Mouse (Mus musculus) monocyte, adult 5-6 weeks (primary cell): ENCODE measurements around the gene Olfr20. TPM values are rescaled to one million over a fixed set of nuclear protein-coding genes. Genes with fewer than 3 reads are reported as not detected.
"Not testable (repeated sequence)": the region's sequence is repeated elsewhere in the genome, so short reads cannot be mapped to it uniquely, and the experiment has no call there.

Experiments used
- ATAC-seq: fragments of 153-309, 156-312 bp; replicated peaks from 2 replicates; pipeline ENCODE4 v1.8.0; 2017; ENCODE audit warnings: mild to moderate bottlenecking; ENCODE audit not compliant: low TSS enrichment, insufficient number of reproducible peaks, severe bottlenecking, poor library complexity, low FRiP score
- total RNA-seq: library from RNA; stranded (forward); fragments of 200-1000, 200-491, 200-594 nt; gene quantifications from 3 replicates; pipeline ENCODE4 v1.2.3, GENCODE M21; 2017

Gene Olfr20
- not detected in 3 replicates for total RNA-seq

GRCm38 (mm10) chr11:73350483-73350882, at the start of gene Olfr20:
Gene Olfr20 (plus strand): TSS chr11:73350783.
- no peak for ATAC-seq

- ATAC-seq = no peak
Measured at GRCm38 (mm10) chr11:73303123-73303522, 47.5 kb upstream of the Olfr20 start.

- no peak for ATAC-seq
Measured at GRCm38 (mm10) chr11:73315961-73316360, 34.6 kb upstream of the Olfr20 start.

- not testable (repeated sequence) for ATAC-seq
Measured at GRCm38 (mm10) chr11:73318581-73318980, 32.0 kb upstream of the Olfr20 start.

GRCm38 (mm10) chr11:73321064-73321463, 29.5 kb upstream of the Olfr20 start:
- not testable (repeated sequence) for ATAC-seq

- ATAC-seq = no peak
Measured at GRCm38 (mm10) chr11:73323906-73324830, 26.4 kb upstream of the Olfr20 start.

- ATAC-seq = no peak
Measured at GRCm38 (mm10) chr11:73326485-73326886, 24.1 kb upstream of the Olfr20 start.

- ATAC-seq = no peak
Measured at GRCm38 (mm10) chr11:73327361-73327760, 23.2 kb upstream of the Olfr20 start.

- ATAC-seq = no peak
Measured at GRCm38 (mm10) chr11:73329442-73329841, 21.1 kb upstream of the Olfr20 start, which contains the start of the genes Aspa, Gm49340 and Spata22. Gene Aspa (minus strand): TSS chr11:73329596. Gene Gm49340 (plus strand): TSS chr11:73329741. Gene Spata22 (plus strand): TSS chr11:73329741.

GRCm38 (mm10) chr11:73333357-73333756, 17.2 kb upstream of the Olfr20 start:
- ATAC-seq = no peak

GRCm38 (mm10) chr11:73336919-73337318, 13.7 kb upstream of the Olfr20 start:
- ATAC-seq = no peak

- no peak for ATAC-seq
Measured at GRCm38 (mm10) chr11:73370946-73371345, 20.4 kb downstream of the Olfr20 start, which contains the start of gene Olfr376. Gene Olfr376 (plus strand): TSS chr11:73371246.

- ATAC-seq = no peak
Measured at GRCm38 (mm10) chr11:73395374-73395773, 44.8 kb downstream of the Olfr20 start.

- no peak for ATAC-seq
Measured at GRCm38 (mm10) chr11:73399514-73399913, 48.9 kb downstream of the Olfr20 start, which contains the start of gene Olfr1. Gene Olfr1 (minus strand): TSS chr11:73399614.

Other genes starting within 250 kb of the Olfr20 start
- gene Haspin, start 212.5 kb upstream of the Olfr20 start, total RNA-seq = 6.3 to 16.9 TPM (median 6.5 TPM) in 3 replicates
- gene P2rx5, start 190.4 kb upstream of the Olfr20 start, total RNA-seq = 0.32 TPM in 1 of 3 replicates, not detected in the others
- gene Emc6, start 173.7 kb upstream of the Olfr20 start, total RNA-seq = 28.3 to 33.4 TPM (median 32.5 TPM) in 3 replicates
- gene Tax1bp3, start 173.7 kb upstream of the Olfr20 start, total RNA-seq = 14.2 to 15.7 TPM (median 14.6 TPM) in 3 replicates
- 15.6 to 19.4 TPM (median 18.2 TPM) in 3 replicates for gene Ctns, start 151.7 kb upstream of the Olfr20 start, total RNA-seq
- gene Shpk, start 151.3 kb upstream of the Olfr20 start, total RNA-seq = 0.64 to 3.0 TPM (median 1.2 TPM) in 3 replicates
- gene Trpv1, start 116.5 kb upstream of the Olfr20 start, total RNA-seq = not detected in 3 replicates
- gene Trpv3, start 83.4 kb upstream of the Olfr20 start, total RNA-seq = not detected in 3 replicates
- gene Aspa, start 21.2 kb upstream of the Olfr20 start, total RNA-seq = 0.49 to 12.6 TPM (median 6.0 TPM) in 3 replicates
- gene Gm49340, start 21.0 kb upstream of the Olfr20 start, total RNA-seq = not detected in 3 replicates
- not detected in 3 replicates for gene Spata22, start 21.0 kb upstream of the Olfr20 start, total RNA-seq
- not detected in 3 replicates for gene Olfr376, start 20.5 kb downstream of the Olfr20 start, total RNA-seq
- gene Olfr1, start 48.8 kb downstream of the Olfr20 start, total RNA-seq = not detected in 3 replicates
- gene Olfr378, start 77.7 kb downstream of the Olfr20 start, total RNA-seq = not detected in 3 replicates
- gene Olfr380, start 106.7 kb downstream of the Olfr20 start, total RNA-seq = not detected in 3 replicates
- gene Olfr381, start 140.8 kb downstream of the Olfr20 start, total RNA-seq = not detected in 3 replicates
- not detected in 3 replicates for gene Olfr382, start 166.4 kb downstream of the Olfr20 start, total RNA-seq
- not detected in 3 replicates for gene Olfr385, start 242.2 kb downstream of the Olfr20 start, total RNA-seq
- not detected in 3 replicates for gene Olfr384, start 247.8 kb downstream of the Olfr20 start, total RNA-seq